Mouse (Mus musculus): ENCODE data around the gene Klhl24. TPM values are rescaled to one million over a fixed set of nuclear protein-coding genes. Genes with fewer than 3 reads are reported as not detected.

Klhl24 gene
- 100 to 1,000 TPM in 1 of 26 experiments, 10 to 100 TPM in 25; 13.5 to 119 (median 44.1) TPM for total RNA-seq (2018; cell fraction: chromatin; rRNA removed)
- 10 to 100 TPM; 11.6 to 51.6 (median 23.9) TPM for total RNA-seq (2018; cell fraction: cytosol; rRNA removed)
- total RNA-seq (2018; cell fraction: nucleus; rRNA removed) = 100 to 1,000 TPM in 2 of 26 experiments, 10 to 100 TPM in 24; 22.3 to 111 (median 33.8) TPM
- 6.0 to 35.0 TPM (median 15.3 TPM) in 3 replicates for polyA plus RNA-seq (2018)

DNA sequence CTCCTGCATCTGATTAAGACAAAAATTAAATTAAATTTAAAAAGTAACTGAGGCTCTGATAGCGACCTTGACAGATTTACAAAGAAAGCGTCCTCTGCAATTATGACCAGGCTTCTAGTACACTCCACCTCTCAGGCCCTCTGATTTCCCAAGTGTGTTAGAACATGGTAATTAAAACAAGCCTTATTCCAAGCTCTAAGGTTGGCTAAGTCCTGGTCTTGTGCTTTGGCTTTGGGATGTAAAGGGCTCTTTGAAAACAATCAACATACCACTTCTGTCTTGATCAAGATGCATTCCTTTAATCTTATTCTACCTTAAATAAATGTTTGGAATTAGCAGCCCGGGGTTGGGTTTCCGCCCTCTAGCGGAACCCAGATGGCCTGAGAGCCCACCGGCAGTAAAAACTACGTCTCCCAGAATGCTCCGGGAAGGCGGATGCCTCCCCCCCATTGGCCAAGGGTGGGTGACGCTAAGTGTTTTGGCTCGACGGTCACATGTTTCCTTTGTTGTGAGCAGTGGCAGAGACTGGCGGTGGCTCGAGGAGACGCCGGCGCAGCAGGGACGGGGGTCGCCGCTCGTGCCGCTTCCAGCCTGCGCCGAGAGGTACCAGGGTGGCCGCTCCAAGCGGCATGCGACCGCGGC is at the start of gene Klhl24:
Gene Klhl24 (plus strand): TSS at position 474 of the 642 bp plus-strand sequence.
- H3K36me3 ChIP-seq (ENCODE audit: inconsistent target) = no peaks in the 10 kb centered on the region
- peaks cover 41% of the 10 kb centered on the region for H3K79me2 ChIP-seq (ENCODE audit: inconsistent target)
- H3K27ac ChIP-seq = peak within 1 kb of the TSS; percentile 49; the same call in 1 of the 2 replicates
- 3% methylated on average over 20 of the region's 29 CpGs for WGBS (ENCODE audit: missing documents)
- peak within 1 kb of the TSS; percentile 40 for H3K4me3 ChIP-seq (ENCODE audit: inconsistent target)

DNA sequence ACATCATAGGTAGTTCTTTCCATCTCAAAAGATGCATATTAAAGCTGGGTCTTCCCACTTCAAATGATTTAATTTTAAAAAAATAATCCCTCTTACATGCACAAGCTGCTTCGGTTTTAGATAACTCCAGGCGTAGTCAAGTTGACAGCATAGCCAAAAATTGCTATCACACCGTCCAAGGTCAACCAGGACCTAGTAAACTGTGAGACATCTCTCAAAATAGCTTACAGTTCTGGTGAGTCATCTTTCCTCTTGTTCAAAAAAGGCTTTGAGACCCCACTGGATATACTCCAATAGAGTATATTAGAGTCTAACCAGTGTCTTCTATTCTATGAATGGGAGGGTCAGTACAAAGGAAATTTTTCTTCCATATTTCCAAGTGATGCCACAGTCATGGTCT is 44.7 kb upstream of the Klhl24 start:
- no peak overlapping the region for H3K27ac ChIP-seq
- no peak overlapping the region for H3K4me3 ChIP-seq (ENCODE audit: inconsistent target)
- WGBS (ENCODE audit: missing documents) = 94% methylated on average over 3 of the region's 3 CpGs
- no peaks in the 10 kb centered on the region for H3K36me3 ChIP-seq (ENCODE audit: inconsistent target)
- no peaks in the 10 kb centered on the region for H3K79me2 ChIP-seq (ENCODE audit: inconsistent target)

DNA sequence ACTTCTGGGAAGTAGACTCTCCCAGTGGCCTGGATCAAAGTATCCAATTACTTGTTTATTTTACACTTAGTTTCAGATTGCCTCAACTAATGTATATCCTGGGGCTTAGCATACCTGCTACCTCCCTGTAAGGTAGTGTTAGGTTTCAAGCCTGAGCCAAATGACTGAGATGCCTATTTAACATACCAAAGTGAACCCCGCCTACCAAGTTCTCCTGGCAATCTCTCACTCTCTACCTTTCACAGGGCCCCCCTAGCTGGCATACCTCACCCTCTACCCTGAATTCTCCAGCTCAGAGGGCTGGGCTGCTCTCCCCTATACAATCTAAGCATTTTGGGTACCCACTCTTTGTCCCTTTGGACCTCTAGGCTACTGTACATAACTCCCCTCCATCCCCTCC is 24.6 kb upstream of the Klhl24 start:
- 91% methylated on average over 1 of the region's 1 CpGs for WGBS (ENCODE audit: missing documents)
- H3K79me2 ChIP-seq (ENCODE audit: inconsistent target) = no peaks in the 10 kb centered on the region
- H3K27ac ChIP-seq = no peak overlapping the region
- no peak overlapping the region for H3K4me3 ChIP-seq (ENCODE audit: inconsistent target)
- no peaks in the 10 kb centered on the region for H3K36me3 ChIP-seq (ENCODE audit: inconsistent target)

DNA sequence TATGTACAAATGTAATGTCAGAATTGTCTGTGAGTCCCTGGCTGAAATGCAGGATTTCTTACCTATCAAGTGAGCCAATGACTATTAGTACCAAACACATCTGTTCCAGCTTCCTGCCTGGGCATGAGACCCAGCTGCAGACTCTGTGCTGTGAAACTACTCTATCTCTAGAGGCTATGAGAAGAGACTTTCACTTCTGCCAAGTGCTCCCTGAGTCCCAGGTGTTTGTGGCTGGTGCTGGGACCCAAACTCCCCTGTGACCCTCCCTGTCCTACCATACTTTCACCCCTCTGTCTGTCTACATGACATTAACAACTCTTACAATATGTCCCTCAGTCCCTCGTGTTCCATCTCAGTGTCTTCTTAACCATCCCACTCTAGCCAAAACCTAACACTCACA is 20.7 kb upstream of the Klhl24 start:
- H3K36me3 ChIP-seq (ENCODE audit: inconsistent target) = no peaks in the 10 kb centered on the region
- H3K4me3 ChIP-seq (ENCODE audit: inconsistent target) = no peak overlapping the region
- H3K27ac ChIP-seq = no peak overlapping the region
- 62% methylated on average over 1 of the region's 1 CpGs for WGBS (ENCODE audit: missing documents)
- no peaks in the 10 kb centered on the region for H3K79me2 ChIP-seq (ENCODE audit: inconsistent target)

DNA sequence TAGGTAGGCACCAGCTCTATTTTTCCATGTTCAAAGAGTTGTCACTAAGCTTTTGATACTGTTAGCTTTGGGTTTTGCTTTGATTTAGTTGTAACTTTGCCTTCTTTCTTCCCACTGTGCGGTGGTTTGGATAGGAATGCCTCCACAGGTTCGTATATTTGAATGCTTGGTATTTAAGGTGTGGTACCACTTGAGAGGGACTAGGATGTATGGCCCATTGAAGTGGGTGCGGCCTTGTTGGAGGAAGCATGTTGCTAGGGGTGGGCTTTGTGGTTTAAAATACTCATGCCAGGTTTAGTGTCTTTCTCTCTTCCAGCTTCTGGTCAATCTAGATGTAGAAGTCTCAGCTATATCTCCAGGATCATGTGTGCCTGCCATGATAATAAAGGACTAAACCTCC is 17.1 kb upstream of the Klhl24 start:
- H3K4me3 ChIP-seq (ENCODE audit: inconsistent target) = no peak overlapping the region
- no peaks in the 10 kb centered on the region for H3K79me2 ChIP-seq (ENCODE audit: inconsistent target)
- 95% methylated on average over 3 of the region's 3 CpGs for WGBS (ENCODE audit: missing documents)
- H3K36me3 ChIP-seq (ENCODE audit: inconsistent target) = no peaks in the 10 kb centered on the region
- no peak overlapping the region for H3K27ac ChIP-seq

DNA sequence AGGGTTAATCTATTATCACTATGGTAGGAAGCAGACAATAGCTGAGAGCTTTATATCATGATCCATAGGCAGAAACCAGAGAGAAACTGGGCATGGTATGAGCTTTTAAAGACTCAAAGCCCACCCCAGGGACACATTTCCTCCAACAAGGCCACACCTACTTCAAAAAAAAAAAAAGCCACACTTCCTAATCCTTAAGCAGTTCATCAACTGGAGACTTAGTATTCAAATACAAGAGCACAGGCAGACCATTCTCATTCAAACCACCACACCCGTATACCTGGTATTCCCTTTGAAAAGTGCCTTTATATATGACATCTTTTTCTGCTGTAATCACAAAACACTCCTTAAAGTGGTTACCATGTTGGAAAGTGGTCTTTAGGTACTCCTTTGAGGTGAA is 12.7 kb upstream of the Klhl24 start:
- H3K79me2 ChIP-seq (ENCODE audit: inconsistent target) = no peaks in the 10 kb centered on the region
- H3K27ac ChIP-seq = no peak overlapping the region
- 94% methylated on average over 1 of the region's 1 CpGs for WGBS (ENCODE audit: missing documents)
- no peak overlapping the region for H3K4me3 ChIP-seq (ENCODE audit: inconsistent target)
- H3K36me3 ChIP-seq (ENCODE audit: inconsistent target) = no peaks in the 10 kb centered on the region

DNA sequence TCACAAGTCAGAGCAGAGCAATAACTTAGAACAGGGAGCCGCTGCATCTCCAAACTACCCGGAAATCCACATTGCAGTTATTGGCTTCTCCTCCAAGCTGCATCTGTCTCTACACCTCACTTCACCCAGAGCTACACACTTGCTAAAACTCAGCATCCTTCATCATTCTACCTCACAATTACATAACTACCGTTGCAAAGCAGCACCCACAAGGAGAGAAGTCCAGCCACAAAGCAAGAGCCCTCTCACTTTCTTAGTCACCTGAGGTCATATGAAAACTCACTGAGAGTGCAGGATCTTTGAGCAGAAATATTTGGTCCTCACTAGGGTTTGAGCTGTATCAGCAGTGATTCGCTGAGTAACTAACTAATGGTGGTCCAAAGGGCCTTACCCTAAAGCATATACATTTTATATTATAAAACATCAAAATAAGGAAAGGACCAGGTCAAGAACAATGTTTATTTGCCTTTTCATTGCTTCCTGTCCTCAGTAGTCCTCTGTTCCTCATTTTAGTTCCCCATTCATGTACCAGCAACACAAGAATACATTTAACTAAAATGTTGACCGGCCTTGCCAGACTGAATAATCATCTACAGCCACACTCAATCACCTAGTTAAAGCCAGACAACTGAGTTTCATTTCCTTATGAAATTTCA is 12.0 kb upstream of the Klhl24 start:
- Histone ChIP-seq H3K36me3 (ENCODE audit: inconsistent target) (no peaks in the 10 kb centered on the region), H3K4me3 (ENCODE audit: inconsistent target) (no peak overlapping the region), H3K79me2 (ENCODE audit: inconsistent target) (no peaks in the 10 kb centered on the region), H3K27ac (no peak overlapping the region)
- 31% methylated on average over 5 of the region's 5 CpGs for WGBS (ENCODE audit: missing documents)

DNA sequence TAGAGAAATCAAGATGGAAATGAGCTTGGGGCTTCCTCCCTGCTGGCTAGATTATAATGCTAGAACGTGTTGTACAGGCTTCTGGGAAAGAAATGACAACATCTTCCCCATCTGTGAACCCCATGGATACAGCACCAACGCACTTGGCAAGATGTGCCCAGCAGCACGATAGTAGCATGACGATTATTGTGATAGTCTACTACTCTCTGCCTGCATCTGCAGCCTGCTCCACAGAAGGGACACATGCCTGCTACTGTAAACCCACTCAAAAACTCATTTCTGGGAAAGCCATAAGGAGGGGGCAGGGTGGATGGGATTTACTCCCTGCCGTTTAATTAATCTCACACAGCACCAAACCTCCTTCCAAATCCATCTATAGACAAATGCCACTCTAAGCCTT is 10.4 kb upstream of the Klhl24 start:
- 94% methylated on average over 5 of the region's 5 CpGs for WGBS (ENCODE audit: missing documents)

DNA sequence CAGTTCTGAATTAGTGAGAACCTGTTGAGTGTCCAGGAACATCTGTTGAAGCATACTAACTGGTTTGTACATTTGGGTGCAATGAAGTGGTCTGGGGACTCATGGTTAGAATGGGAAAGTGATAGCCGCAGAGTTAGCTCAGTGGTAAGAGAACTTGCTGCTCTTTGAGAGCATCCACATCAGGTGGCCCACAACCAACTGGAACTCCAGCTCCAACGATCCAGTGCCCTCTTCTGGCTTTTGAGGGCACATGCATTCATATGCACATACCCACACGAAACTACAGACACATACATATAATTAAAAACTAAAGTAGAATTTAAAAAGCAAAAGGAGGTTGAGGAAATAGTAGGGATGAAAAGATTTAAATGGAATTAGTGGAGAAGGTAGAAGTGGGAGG is 7.7 kb upstream of the Klhl24 start:
- H3K4me3 ChIP-seq (ENCODE audit: inconsistent target) = no peak overlapping the region
- 97% methylated on average over 3 of the region's 3 CpGs for WGBS (ENCODE audit: missing documents)
- no peaks in the 10 kb centered on the region for H3K36me3 ChIP-seq (ENCODE audit: inconsistent target)
- no peaks in the 10 kb centered on the region for H3K79me2 ChIP-seq (ENCODE audit: inconsistent target)
- H3K27ac ChIP-seq = no peak overlapping the region

More for the DNA sequence above, 10.4 kb upstream of the Klhl24 start:
- no peaks in the 10 kb centered on the region for H3K36me3 ChIP-seq (ENCODE audit: inconsistent target)
- H3K27ac ChIP-seq = no peak overlapping the region
- H3K79me2 ChIP-seq (ENCODE audit: inconsistent target) = no peaks in the 10 kb centered on the region
- H3K4me3 ChIP-seq (ENCODE audit: inconsistent target) = no peak overlapping the region

DNA sequence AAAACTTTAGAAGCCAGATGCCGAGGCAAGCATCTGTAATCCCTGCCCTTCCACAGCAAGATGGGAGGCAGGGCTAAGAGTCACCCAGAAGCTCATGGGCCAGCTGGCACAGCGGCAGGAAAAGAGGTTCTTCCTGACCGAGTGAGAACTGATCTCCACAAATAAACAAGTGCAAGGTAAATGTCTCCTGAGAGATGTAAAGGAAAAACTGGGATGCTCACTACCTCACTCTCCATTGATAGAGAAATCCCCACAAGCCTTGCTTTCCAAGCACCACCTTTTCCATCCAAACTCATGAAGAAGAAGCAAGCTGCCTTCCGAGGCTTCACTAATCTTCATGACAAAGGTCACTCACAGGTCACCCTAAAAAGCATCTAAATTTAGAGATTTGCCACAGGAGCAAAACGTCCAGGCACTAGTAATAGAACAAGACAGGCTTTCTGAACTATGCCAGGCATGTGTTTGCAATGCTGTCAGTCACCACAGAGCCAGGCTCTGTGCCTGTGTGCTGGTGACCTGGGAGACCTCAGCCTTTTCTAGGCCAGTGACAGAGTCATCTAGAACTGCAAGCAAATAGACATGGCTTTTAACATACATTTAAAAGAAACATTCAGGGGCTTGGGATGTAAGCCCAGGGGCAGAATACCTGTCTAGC is 6.3 kb upstream of the Klhl24 start:
- WGBS (ENCODE audit: missing documents) = 56% methylated on average over 5 of the region's 5 CpGs
- Histone ChIP-seq H3K36me3 (ENCODE audit: inconsistent target) (no peaks in the 10 kb centered on the region), H3K79me2 (ENCODE audit: inconsistent target) (no peaks in the 10 kb centered on the region), H3K4me3 (ENCODE audit: inconsistent target) (no peak overlapping the region), H3K27ac (no peak overlapping the region)

DNA sequence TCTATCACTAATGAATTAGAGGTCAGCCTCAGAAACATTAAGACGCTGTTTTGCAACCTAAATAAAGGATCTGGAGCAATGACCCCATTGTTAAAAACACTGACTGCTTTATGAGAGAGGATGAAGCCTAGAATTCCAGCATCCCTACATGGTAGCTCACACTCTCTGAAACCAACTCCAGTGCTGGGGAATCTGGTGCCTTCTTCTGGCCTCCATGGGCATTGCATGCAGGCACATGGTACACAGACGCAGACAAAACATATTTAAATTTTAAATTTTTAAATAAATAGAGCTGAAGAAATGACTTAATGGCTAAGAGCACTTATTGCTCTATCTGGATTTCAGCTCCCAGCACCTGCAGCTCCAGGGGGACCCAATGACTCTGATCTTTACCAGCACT is 1.4 kb upstream of the Klhl24 start:
- no peak overlapping the region for H3K4me3 ChIP-seq (ENCODE audit: inconsistent target)
- H3K36me3 ChIP-seq (ENCODE audit: inconsistent target) = no peaks in the 10 kb centered on the region
- no peak overlapping the region for H3K27ac ChIP-seq
- WGBS (ENCODE audit: missing documents) = 93% methylated on average over 2 of the region's 2 CpGs
- peaks cover 28% of the 10 kb centered on the region for H3K79me2 ChIP-seq (ENCODE audit: inconsistent target)

DNA sequence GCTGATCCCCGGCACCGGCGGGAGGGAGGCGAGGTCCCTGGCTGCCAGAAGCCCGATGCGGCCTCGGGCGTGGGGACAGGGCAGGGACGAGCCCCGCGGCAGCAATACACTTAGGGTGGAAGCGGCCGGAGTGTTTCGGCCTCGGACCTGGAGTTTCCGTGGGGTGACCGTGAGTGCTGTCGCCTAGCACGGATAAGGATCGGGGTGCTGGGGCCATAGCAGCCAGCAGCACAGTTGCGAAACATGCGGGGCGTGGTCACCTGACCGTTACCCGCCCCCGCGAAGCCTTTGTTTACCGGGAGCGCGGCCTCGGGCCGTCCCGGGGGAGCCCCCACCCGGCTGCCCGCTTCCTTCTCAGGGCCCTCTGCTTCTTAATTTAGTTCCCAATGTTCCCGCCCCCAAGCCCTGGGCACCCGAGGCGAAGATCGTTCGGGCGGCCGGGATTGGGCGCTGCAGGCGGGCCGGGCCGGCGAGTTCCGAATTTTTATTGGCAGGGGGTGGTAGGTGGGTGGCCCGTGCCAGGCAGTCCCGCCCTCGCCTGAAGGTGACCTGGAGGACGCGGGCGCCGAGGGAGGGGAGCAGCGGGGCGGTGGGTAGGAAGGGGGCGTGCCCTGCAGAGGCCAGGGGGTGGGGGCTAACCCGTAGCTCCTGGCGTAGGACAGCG is 501 bp downstream of the Klhl24 start:
- peak overlapping the region; percentile 49; the same call in 1 of the 2 replicates for H3K27ac ChIP-seq
- peak overlapping the region; percentile 40 for H3K4me3 ChIP-seq (ENCODE audit: inconsistent target)
- H3K79me2 ChIP-seq (ENCODE audit: inconsistent target) = peaks cover 47% of the 10 kb centered on the region
- under 1% methylated on average over 53 of the region's 61 CpGs for WGBS (ENCODE audit: missing documents)
- peaks cover 6% of the 10 kb centered on the region; the same call in 1 of the 2 replicates for H3K36me3 ChIP-seq (ENCODE audit: inconsistent target)

DNA sequence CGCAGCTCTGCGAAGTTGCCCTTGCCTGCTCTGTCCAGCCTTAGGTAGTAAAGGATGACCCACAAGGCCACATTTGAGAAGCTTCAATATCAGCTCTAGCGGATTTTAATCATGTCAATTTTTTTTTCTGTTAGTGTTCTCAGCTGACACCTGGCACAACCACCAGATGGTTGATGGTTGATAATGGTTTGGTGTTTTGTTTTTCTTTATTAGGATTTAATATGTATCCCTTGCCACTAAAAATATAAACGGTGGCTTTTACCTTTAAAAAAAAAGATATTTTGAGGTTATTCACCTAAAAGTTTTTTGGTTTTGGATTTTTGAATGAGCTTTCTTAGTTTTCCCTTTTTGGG is 1.0 kb downstream of the Klhl24 start:
- H3K4me3 ChIP-seq (ENCODE audit: inconsistent target) = peak overlapping the region; percentile 33
- no peak overlapping the region for H3K27ac ChIP-seq
- WGBS (ENCODE audit: missing documents) = 4% methylated on average over 4 of the region's 4 CpGs
- peaks cover 52% of the 10 kb centered on the region for H3K79me2 ChIP-seq (ENCODE audit: inconsistent target)
- H3K36me3 ChIP-seq (ENCODE audit: inconsistent target) = peaks cover 10% of the 10 kb centered on the region; the same call in 1 of the 2 replicates

DNA sequence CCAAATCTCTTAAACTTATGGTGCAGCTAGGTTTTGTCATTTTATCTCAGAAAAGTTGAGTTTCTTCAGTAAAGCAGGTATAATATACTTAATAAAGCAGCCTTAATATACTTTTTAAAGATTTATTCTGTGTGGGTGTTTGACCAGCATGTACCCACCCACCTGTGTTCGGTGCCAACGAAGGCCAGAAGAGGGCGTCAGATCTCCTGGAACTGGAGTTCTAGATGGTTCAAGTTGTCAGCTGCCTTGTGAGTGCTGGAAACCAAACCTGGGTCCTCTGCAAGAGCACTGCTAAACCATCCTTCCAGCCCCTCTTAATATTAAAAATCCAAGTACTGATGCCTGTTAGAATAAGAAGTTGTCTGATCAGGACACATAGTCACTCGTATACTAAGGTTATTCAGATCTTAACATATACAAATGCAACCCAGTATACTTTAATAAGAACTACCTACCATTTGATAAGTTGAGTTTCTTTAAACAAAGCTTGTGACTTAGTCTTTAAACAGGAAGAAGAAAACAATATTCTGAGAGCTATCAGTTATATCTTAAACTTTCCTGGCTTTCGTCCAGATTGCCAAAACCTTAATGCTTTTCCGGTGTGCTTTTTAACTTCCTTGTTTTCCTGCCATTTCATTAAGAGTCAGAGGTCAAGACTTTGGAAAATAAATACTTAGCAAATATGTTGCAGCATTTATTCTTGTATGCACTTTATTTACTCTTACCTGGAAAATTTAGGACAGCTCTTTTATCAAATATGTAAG is 1.7 kb downstream of the Klhl24 start:
- peaks cover 15% of the 10 kb centered on the region; the same call in 1 of the 2 replicates for H3K36me3 ChIP-seq (ENCODE audit: inconsistent target)
- H3K79me2 ChIP-seq (ENCODE audit: inconsistent target) = peaks cover 59% of the 10 kb centered on the region
- no peak overlapping the region for H3K4me3 ChIP-seq (ENCODE audit: inconsistent target)
- no peak overlapping the region for H3K27ac ChIP-seq
- WGBS (ENCODE audit: missing documents) = 61% methylated on average over 6 of the region's 6 CpGs
